Mouse (Mus musculus): ENCODE data around the gene Foxo6. TPM values are rescaled to one million over a fixed set of nuclear protein-coding genes. Genes with fewer than 3 reads are reported as not detected.
A peak's percentile ranks its signal among the peaks of the same experiment; 100 is the strongest.

Gene Foxo6
- 0.10 and 0.15 TPM in 2 replicates for polyA plus RNA-seq (2015; fragmentation: Nextera tagmentation; extraction: Ambion mirVana)

DNA sequence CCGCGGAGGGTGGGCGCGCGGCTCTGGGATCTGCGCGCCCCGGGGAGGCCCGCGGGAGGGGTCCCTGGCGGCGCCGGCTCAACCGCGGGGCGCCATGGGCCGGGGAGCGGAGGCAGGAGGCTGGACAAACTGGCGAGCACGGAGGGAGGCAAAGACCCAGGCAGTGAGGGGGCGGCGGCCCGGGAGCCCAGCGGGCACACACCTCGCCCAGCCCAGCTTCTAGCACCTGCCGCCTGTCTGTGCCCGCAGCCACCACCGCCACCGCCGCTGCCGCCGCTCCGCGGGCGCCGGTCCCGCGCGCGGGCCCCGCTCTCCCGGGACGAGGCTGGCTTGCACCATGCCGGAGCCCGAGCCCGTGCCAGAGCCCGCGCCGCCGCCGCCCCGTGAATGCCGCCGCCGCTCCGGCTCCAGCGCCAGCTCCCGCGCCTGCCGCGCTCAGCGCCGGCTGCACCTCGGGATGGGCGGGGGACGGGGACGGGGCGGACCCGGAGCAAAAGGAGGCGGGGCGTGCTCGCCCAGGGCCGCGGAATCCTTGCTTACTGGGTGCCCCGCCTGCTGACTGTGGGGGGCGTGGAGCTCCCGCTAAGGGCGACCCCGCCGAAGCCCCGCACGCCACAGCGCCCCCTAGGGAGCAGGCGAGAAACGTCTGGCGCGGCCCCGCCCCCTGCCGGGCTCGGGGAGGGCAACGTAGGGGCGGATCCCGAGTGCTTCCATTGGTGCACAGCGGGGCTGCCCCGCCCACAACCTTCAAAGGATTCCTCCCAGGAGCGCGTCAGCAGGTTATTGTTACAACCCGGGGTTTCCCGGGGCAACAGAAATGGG is at the start of gene Foxo6:
Foxo6 (minus strand) TSS at position 60 of the 822 bp plus-strand sequence.
- peak; percentile 90 for ATAC-seq (ENCODE audit: low FRiP score, low TSS enrichment)
- peak within 1 kb of the TSS; percentile 100 for H3K4me2 ChIP-seq (replicated peaks; ENCODE audit: low read depth, low read length)
- H3K9ac ChIP-seq (replicated peaks; ENCODE audit: low read length) = peak within 1 kb of the TSS; percentile 69
- peaks cover 35% of the 10 kb centered on the region for H3K27me3 ChIP-seq (ENCODE audit: insufficient read depth, low read length)
- WGBS = under 1% methylated on average over 69 of the region's 99 CpGs
- H3K9me3 ChIP-seq (ENCODE audit: low read length) = no peaks in the 10 kb centered on the region
- H3K27ac ChIP-seq (ENCODE audit: low read length) = no peak within 1 kb of the TSS
- H3K4me1 ChIP-seq (ENCODE audit: insufficient read depth, low read length) = peaks cover 22% of the 10 kb centered on the region
- H3K36me3 ChIP-seq (ENCODE audit: insufficient read depth, low read length) = no peaks in the 10 kb centered on the region
- peak within 1 kb of the TSS; percentile 62 for H3K4me3 ChIP-seq (ENCODE audit: low read length)

DNA sequence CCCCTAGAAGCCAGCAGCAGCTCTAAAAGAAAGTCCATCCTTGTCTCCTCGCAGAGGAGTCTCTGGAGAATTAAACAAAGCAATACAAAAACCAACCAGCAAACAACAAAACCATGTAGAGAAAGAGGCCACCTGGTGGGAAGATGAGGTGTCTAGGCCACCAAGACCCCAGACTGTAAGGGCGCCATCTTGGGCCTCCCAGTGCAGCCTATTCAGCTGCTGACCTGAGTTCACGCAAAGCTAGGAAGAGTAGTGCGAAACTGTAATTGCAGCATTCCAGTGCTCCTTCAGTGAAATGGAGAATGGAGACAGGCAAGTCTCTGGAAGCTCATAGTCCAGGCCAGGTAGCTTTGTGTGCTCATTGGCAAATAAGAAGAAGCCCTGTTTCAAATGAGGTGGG is 47.2 kb upstream of the Foxo6 start:
- H3K27ac ChIP-seq (ENCODE audit: low read length) = no peak overlapping the region
- no peaks in the 10 kb centered on the region for H3K27me3 ChIP-seq (ENCODE audit: insufficient read depth, low read length)
- 90% methylated on average over 4 of the region's 4 CpGs for WGBS
- H3K36me3 ChIP-seq (ENCODE audit: insufficient read depth, low read length) = no peaks in the 10 kb centered on the region
- H3K4me2 ChIP-seq (replicated peaks; ENCODE audit: low read depth, low read length) = no peak overlapping the region
- ATAC-seq (ENCODE audit: low FRiP score, low TSS enrichment) = no peak
- no peak overlapping the region for H3K4me3 ChIP-seq (ENCODE audit: low read length)
- H3K9me3 ChIP-seq (ENCODE audit: low read length) = no peaks in the 10 kb centered on the region
- H3K9ac ChIP-seq (replicated peaks; ENCODE audit: low read length) = no peak overlapping the region
- H3K4me1 ChIP-seq (ENCODE audit: insufficient read depth, low read length) = no peaks in the 10 kb centered on the region

DNA sequence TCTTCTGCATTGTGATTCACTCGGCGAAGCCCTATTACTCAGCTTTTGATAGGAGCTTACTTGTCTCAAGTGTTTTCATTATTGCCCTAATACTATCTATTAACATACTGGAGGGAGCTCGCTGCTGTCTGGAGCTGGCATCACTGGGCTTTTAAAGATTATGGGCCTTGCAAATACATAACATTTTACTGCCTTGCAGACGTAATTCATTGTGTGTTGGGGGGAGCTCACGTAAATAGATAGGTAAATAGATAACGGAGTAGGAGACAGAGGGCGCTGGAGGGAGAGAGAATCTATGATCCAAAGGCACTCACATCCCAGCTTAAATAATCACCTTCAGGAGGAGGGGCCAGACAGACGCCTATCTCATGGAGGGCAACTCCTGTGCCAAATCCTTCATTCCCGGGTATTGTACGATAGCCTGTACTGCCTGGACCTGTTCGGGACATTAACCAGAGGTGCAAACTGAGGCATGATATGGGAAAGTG is 45.8 kb upstream of the Foxo6 start:
- Histone ChIP-seq H3K27ac (ENCODE audit: low read length) (no peak overlapping the region), H3K9me3 (ENCODE audit: low read length) (no peaks in the 10 kb centered on the region), H3K36me3 (ENCODE audit: insufficient read depth, low read length) (no peaks in the 10 kb centered on the region), H3K27me3 (ENCODE audit: insufficient read depth, low read length) (no peaks in the 10 kb centered on the region), H3K9ac (replicated peaks; ENCODE audit: low read length) (no peak overlapping the region), H3K4me2 (replicated peaks; ENCODE audit: low read depth, low read length) (no peak overlapping the region), H3K4me1 (ENCODE audit: insufficient read depth, low read length) (no peaks in the 10 kb centered on the region), H3K4me3 (ENCODE audit: low read length) (no peak overlapping the region)
- ATAC-seq (ENCODE audit: low FRiP score, low TSS enrichment) = no peak
- WGBS = 41% methylated on average over 11 of the region's 11 CpGs

DNA sequence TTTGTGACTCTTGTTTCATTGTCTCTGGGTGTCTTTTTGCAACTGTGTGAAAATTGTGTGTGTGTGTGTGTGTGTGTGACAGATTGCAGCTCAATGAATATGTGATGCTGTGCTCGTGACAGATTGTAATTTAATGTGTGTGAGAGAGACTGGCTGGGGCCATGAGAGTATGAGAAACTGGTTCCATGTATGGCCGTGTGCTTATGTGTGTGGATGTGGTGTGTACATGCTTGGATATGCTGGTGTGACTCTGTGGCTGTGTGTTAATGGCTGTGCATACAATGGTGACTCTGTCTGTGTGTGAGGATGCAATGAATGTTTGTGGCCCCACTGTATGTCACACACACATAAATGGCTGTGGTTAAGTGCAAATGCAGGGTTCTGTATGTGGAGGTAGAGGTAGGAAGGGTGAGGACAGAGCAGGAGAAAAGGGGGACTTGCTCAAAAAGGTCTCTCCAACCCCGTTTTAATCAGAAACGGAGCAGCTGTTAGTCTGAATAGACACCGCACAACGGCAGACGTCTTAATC is 45.3 kb upstream of the Foxo6 start:
- H3K36me3 ChIP-seq (ENCODE audit: insufficient read depth, low read length) = no peaks in the 10 kb centered on the region
- no peak overlapping the region for H3K4me2 ChIP-seq (replicated peaks; ENCODE audit: low read depth, low read length)
- no peaks in the 10 kb centered on the region for H3K9me3 ChIP-seq (ENCODE audit: low read length)
- no peak overlapping the region for H3K9ac ChIP-seq (replicated peaks; ENCODE audit: low read length)
- WGBS = 55% methylated on average over 7 of the region's 7 CpGs
- H3K4me1 ChIP-seq (ENCODE audit: insufficient read depth, low read length) = no peaks in the 10 kb centered on the region
- H3K27ac ChIP-seq (ENCODE audit: low read length) = no peak overlapping the region
- H3K27me3 ChIP-seq (ENCODE audit: insufficient read depth, low read length) = no peaks in the 10 kb centered on the region
- no peak overlapping the region for H3K4me3 ChIP-seq (ENCODE audit: low read length)
- no peak for ATAC-seq (ENCODE audit: low FRiP score, low TSS enrichment)

DNA sequence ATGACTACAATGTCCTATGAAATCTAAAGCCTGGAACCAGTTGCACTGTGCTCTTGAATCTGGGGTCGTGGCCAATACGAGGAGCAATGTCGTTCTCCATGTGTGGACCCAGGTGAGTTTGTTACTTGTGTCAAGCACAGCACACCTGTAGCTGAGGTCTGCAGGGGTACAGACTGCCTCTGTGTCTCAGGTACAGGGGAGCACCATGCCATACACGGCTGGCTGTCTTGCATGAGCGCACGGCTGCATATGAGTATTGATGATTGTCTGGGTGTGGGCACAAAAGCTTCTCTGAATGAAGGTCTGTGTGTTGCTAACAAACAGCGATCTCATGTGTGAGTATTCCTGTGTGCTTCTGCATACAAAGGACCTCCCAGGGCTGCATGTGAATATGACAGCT is 44.8 kb upstream of the Foxo6 start:
- Histone ChIP-seq H3K9ac (replicated peaks; ENCODE audit: low read length) (no peak overlapping the region), H3K27ac (ENCODE audit: low read length) (no peak overlapping the region), H3K9me3 (ENCODE audit: low read length) (no peaks in the 10 kb centered on the region), H3K27me3 (ENCODE audit: insufficient read depth, low read length) (no peaks in the 10 kb centered on the region), H3K4me2 (replicated peaks; ENCODE audit: low read depth, low read length) (no peak overlapping the region), H3K36me3 (ENCODE audit: insufficient read depth, low read length) (no peaks in the 10 kb centered on the region), H3K4me3 (ENCODE audit: low read length) (no peak overlapping the region), H3K4me1 (ENCODE audit: insufficient read depth, low read length) (no peaks in the 10 kb centered on the region)
- ATAC-seq (ENCODE audit: low FRiP score, low TSS enrichment) = no peak
- WGBS = 80% methylated on average over 7 of the region's 7 CpGs

DNA sequence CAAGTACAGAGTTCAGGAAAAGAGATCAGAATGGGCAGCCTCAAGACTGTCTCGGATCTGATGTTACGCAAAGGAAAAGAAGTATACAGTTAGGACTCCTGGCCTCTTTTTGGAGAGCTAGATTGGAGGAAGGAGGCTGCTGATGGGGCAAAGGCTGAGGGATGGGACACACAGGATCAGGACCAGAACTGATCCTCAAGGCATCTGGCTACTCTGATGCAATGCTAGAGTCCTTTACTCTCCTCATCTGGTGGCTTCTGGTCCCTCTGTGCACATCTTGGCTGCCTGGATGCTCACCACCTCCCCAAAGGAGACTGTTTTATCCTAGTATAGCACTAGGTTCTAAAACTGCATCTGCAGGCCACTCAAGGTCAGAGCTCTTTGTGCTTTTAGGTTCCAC is 44.4 kb upstream of the Foxo6 start:
- no peaks in the 10 kb centered on the region for H3K9me3 ChIP-seq (ENCODE audit: low read length)
- H3K4me3 ChIP-seq (ENCODE audit: low read length) = no peak overlapping the region
- H3K4me1 ChIP-seq (ENCODE audit: insufficient read depth, low read length) = no peaks in the 10 kb centered on the region
- WGBS = 94% methylated on average over 2 of the region's 2 CpGs
- no peak overlapping the region for H3K4me2 ChIP-seq (replicated peaks; ENCODE audit: low read depth, low read length)
- H3K27ac ChIP-seq (ENCODE audit: low read length) = no peak overlapping the region
- H3K9ac ChIP-seq (replicated peaks; ENCODE audit: low read length) = no peak overlapping the region
- no peak for ATAC-seq (ENCODE audit: low FRiP score, low TSS enrichment)
- H3K36me3 ChIP-seq (ENCODE audit: insufficient read depth, low read length) = no peaks in the 10 kb centered on the region
- no peaks in the 10 kb centered on the region for H3K27me3 ChIP-seq (ENCODE audit: insufficient read depth, low read length)

DNA sequence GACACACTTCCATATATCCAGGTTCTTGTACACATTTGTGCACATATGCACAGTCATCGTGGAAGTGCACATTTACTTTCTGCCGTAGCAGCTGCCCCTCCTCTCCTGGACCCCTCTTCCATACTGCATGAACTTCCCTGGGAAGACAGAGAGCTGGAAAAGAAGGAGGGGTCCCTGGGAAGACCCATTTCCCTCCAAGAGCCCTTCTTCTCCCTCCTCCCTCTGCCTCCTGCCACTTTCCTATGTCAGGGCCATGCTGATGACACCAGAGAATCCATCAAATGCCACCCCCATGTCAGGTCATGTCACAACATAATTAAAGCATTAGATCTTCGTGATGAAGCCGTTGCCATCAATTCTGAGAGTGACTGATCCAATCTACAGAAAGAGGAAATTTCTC is 38.6 kb upstream of the Foxo6 start:
- 68% methylated on average over 4 of the region's 4 CpGs for WGBS
- H3K4me1 ChIP-seq (ENCODE audit: insufficient read depth, low read length) = no peaks in the 10 kb centered on the region

DNA sequence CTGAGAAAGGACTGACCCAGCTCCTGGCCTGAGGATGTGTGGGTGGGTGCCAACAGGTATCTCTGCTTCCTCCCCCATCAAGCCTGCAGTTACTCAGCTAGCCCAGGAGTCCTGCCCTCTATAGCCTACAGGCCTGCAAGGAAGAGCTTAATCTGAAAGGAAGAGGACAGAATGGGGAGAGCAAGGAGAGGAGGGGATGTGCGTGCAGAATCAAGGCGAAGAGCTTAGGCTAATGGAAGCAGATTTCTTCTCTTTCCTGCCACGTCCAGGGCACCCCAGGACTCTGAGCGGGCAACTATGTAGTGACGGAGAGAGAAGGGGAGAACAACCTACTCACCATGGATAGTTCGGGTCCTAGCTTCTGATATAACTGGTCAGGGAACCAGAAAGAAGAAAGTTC is 37.9 kb upstream of the Foxo6 start:
- ATAC-seq (ENCODE audit: low FRiP score, low TSS enrichment) = no peak

More for the DNA sequence above, 38.6 kb upstream of the Foxo6 start:
- no peak for ATAC-seq (ENCODE audit: low FRiP score, low TSS enrichment)
- Histone ChIP-seq H3K27ac (ENCODE audit: low read length) (no peak overlapping the region), H3K9ac (replicated peaks; ENCODE audit: low read length) (no peak overlapping the region), H3K36me3 (ENCODE audit: insufficient read depth, low read length) (no peaks in the 10 kb centered on the region), H3K4me3 (ENCODE audit: low read length) (no peak overlapping the region), H3K4me2 (replicated peaks; ENCODE audit: low read depth, low read length) (no peak overlapping the region), H3K9me3 (ENCODE audit: low read length) (no peaks in the 10 kb centered on the region), H3K27me3 (ENCODE audit: insufficient read depth, low read length) (no peaks in the 10 kb centered on the region)

DNA sequence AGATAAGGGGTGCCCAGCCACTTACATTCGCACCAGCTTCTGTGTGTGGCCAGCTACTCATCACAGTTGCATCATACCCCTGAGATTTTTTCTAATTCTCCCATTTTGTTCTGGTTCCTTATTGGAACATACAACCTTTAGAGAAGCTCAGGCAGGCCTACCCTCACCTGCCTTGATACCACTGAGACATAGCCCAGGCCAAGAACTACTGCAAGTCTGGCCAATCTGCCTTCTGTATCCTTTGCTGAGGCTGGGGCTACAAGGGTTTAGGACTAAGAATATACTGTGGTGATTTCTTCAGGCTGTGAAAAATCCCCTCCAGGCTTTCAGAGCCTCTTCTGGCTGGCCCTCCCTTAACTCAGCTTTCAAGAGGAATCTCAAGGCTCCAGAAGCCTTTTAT is 36.7 kb upstream of the Foxo6 start:
- Histone ChIP-seq H3K4me3 (ENCODE audit: low read length) (no peak overlapping the region), H3K36me3 (ENCODE audit: insufficient read depth, low read length) (no peaks in the 10 kb centered on the region), H3K27ac (ENCODE audit: low read length) (no peak overlapping the region), H3K4me2 (replicated peaks; ENCODE audit: low read depth, low read length) (no peak overlapping the region), H3K27me3 (ENCODE audit: insufficient read depth, low read length) (no peaks in the 10 kb centered on the region), H3K4me1 (ENCODE audit: insufficient read depth, low read length) (no peaks in the 10 kb centered on the region), H3K9me3 (ENCODE audit: low read length) (no peaks in the 10 kb centered on the region), H3K9ac (replicated peaks; ENCODE audit: low read length) (no peak overlapping the region)
- ATAC-seq (ENCODE audit: low FRiP score, low TSS enrichment) = no peak
- 71% methylated on average over 1 of the region's 1 CpGs for WGBS

More for the DNA sequence above, 37.9 kb upstream of the Foxo6 start:
- Histone ChIP-seq H3K27me3 (ENCODE audit: insufficient read depth, low read length) (no peaks in the 10 kb centered on the region), H3K9me3 (ENCODE audit: low read length) (no peaks in the 10 kb centered on the region), H3K4me3 (ENCODE audit: low read length) (no peak overlapping the region), H3K36me3 (ENCODE audit: insufficient read depth, low read length) (no peaks in the 10 kb centered on the region), H3K9ac (replicated peaks; ENCODE audit: low read length) (no peak overlapping the region), H3K4me1 (ENCODE audit: insufficient read depth, low read length) (no peaks in the 10 kb centered on the region), H3K4me2 (replicated peaks; ENCODE audit: low read depth, low read length) (no peak overlapping the region), H3K27ac (ENCODE audit: low read length) (no peak overlapping the region)
- WGBS = 86% methylated on average over 5 of the region's 6 CpGs

DNA sequence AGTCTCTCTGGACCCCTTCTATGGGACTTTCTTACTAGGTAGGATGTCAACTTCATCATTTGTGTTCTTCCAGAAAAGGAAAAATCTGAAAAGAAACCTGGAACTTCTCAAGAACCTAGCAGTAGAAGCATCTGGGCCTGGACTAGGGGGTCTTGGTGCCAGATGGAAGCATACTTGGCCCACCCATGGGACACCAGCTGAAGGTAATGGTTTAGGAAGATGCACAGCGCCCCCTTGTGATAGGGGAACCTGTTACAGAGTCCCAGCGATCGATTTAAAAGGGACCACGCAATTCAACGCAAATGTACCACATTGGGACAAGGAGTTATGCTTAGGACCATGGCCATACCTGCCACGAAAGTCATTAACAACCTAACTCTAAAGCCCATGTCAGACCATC is 36.0 kb upstream of the Foxo6 start:
- no peak overlapping the region for H3K9ac ChIP-seq (replicated peaks; ENCODE audit: low read length)
- no peaks in the 10 kb centered on the region for H3K36me3 ChIP-seq (ENCODE audit: insufficient read depth, low read length)
- H3K4me1 ChIP-seq (ENCODE audit: insufficient read depth, low read length) = no peaks in the 10 kb centered on the region
- H3K9me3 ChIP-seq (ENCODE audit: low read length) = no peaks in the 10 kb centered on the region
- H3K27me3 ChIP-seq (ENCODE audit: insufficient read depth, low read length) = no peaks in the 10 kb centered on the region
- no peak for ATAC-seq (ENCODE audit: low FRiP score, low TSS enrichment)
- no peak overlapping the region for H3K4me3 ChIP-seq (ENCODE audit: low read length)
- H3K27ac ChIP-seq (ENCODE audit: low read length) = no peak overlapping the region
- WGBS = 25% methylated on average over 6 of the region's 6 CpGs
- no peak overlapping the region for H3K4me2 ChIP-seq (replicated peaks; ENCODE audit: low read depth, low read length)
